Mouse (Mus musculus) liver, adult 2 months (tissue): ENCODE results near the gene Ptbp1. TPM values are rescaled to one million over a fixed set of nuclear protein-coding genes. Genes with fewer than 3 reads are reported as not detected.

ENCODE experiments used
- DNase-seq: peaks from one replicate; pipeline ENCODE4 v3.0.0-alpha.2; 2011; ENCODE audit warnings: low read depth, low spot score; ENCODE audit errors: extremely low read depth
- H3K27ac ChIP-seq: fragments of 200-500 bp; replicated peaks from 2 replicates; pipeline ENCODE4 v1.5.1; 2012; ENCODE audit warnings: low read depth, mild to moderate bottlenecking, control low read depth, inconsistent platforms, low read length; ENCODE audit not compliant: insufficient read depth
- H3K27me3 ChIP-seq: fragments of 200-500 bp; 2 replicates; pipeline ENCODE4 v1.6.1; 2012; ENCODE audit warnings: mild to moderate bottlenecking, moderate library complexity, low read length, inconsistent platforms; ENCODE audit not compliant: control insufficient read depth, insufficient read depth
- H3K36me3 ChIP-seq: fragments of 200-500 bp; 2 replicates; pipeline ENCODE4 v1.6.1; 2012; ENCODE audit warnings: low read length, inconsistent platforms; ENCODE audit not compliant: control insufficient read depth, insufficient read depth
- H3K4me1 ChIP-seq: fragments of 200-500 bp; 2 replicates; pipeline ENCODE4 v1.6.1; 2011; ENCODE audit warnings: low read length; ENCODE audit not compliant: control insufficient read depth, insufficient read depth
- H3K4me3 ChIP-seq: fragments of 200-500 bp; 2 replicates; pipeline ENCODE4 v1.5.1; 2011; ENCODE audit warnings: low read depth, mild to moderate bottlenecking, control low read depth, low read length, moderate library complexity; ENCODE audit not compliant: insufficient read depth
- H3K79me2 ChIP-seq: fragments of 200-500 bp; 2 replicates; pipeline ENCODE4 v1.6.1; 2012; ENCODE audit warnings: inconsistent platforms, mild to moderate bottlenecking, low read length, moderate library complexity; ENCODE audit not compliant: control insufficient read depth, insufficient read depth
- H3K9ac ChIP-seq: fragments of 200-500 bp; 2 replicates; pipeline ENCODE4 v1.6.1; 2012; ENCODE audit warnings: low read depth, mild to moderate bottlenecking, control low read depth, inconsistent platforms, low read length
- CTCF ChIP-seq: fragments of 200-500 bp; IDR thresholded peaks from 2 replicates; pipeline ENCODE4 v1.5.1; 2011; ENCODE audit warnings: low read depth, low read length, control low read depth
- POLR2A ChIP-seq: fragments of 200-500 bp; IDR thresholded peaks from 2 replicates; pipeline ENCODE4 v1.6.1; 2011; ENCODE audit warnings: low read length, control low read depth; ENCODE audit not compliant: insufficient read depth; ENCODE audit errors: extremely low read depth
- WGBS: fragments of 180-500 bp; shearing (Covaris S2); methylation state at CpG from one replicate; pipeline ENCODE4 v1.1.7; 2018; 5-methylcytosine and 5-hydroxymethylcytosine counted together
- polyA plus RNA-seq: library from polyadenylated mRNA; depleted of rRNA; stranded (reverse); fragments of >200 nt; gene quantifications from 2 replicates; pipeline ENCODE4 v1.2.3, GENCODE M21; 2012
- total RNA-seq: library from RNA; depleted of rRNA; stranded (reverse); fragments of >200 nt; gene quantifications from 2 replicates; pipeline ENCODE4 v1.2.3, GENCODE M21; 2014

The Ptbp1 gene
- total and polyA plus RNA-seq, 2 experiments, result 43.9 to 103 TPM

GRCm38 (mm10) chr10:79824413-79824812 is 29.8 kb upstream of the Ptbp1 start:
- TF ChIP-seq CTCF (no peak), POLR2A (no peak)
- H3K79me2 ChIP-seq, result no peaks in the 10 kb centered on the region
- no peak for DNase-seq
- H3K27ac ChIP-seq, result peak overlapping the region; percentile 38
- no peak overlapping the region for H3K9ac ChIP-seq
- no peaks in the 10 kb centered on the region for H3K27me3 ChIP-seq
- WGBS, result 61% methylated on average over 6 of the region's 6 CpGs
- no peak overlapping the region for H3K4me3 ChIP-seq
- H3K4me1 ChIP-seq, result 0 out of 2 replicates have a peak, but pooled peaks cover 2% of the 10 kb centered on the region
- no peaks in the 10 kb centered on the region for H3K36me3 ChIP-seq

- H3K27ac ChIP-seq, result no peak overlapping the region
- H3K79me2 ChIP-seq, result no peaks in the 10 kb centered on the region
- no peaks in the 10 kb centered on the region for H3K36me3 ChIP-seq
- WGBS, result 89% methylated on average over 3 of the region's 3 CpGs
- DNase-seq, result no peak
- no peak overlapping the region for H3K9ac ChIP-seq
- no peaks in the 10 kb centered on the region for H3K4me1 ChIP-seq
- no peak for TF ChIP-seq POLR2A
- no peak for TF ChIP-seq CTCF
- H3K4me3 ChIP-seq, result no peak overlapping the region
- no peaks in the 10 kb centered on the region for H3K27me3 ChIP-seq
Measured at GRCm38 (mm10) chr10:79831583-79831982, 22.6 kb upstream of the Ptbp1 start.

- TF ChIP-seq CTCF (no peak), POLR2A (no peak)
- H3K9ac ChIP-seq, result no peak overlapping the region
- 66% methylated on average over 7 of the region's 7 CpGs for WGBS
- no peak overlapping the region for H3K4me3 ChIP-seq
- H3K4me1 ChIP-seq, result no peaks in the 10 kb centered on the region
- no peaks in the 10 kb centered on the region for H3K36me3 ChIP-seq
- no peak for DNase-seq
- H3K27me3 ChIP-seq, result no peaks in the 10 kb centered on the region
- H3K79me2 ChIP-seq, result no peaks in the 10 kb centered on the region
- no peak overlapping the region for H3K27ac ChIP-seq
Measured at GRCm38 (mm10) chr10:79832026-79832785, 22.0 kb upstream of the Ptbp1 start.

GRCm38 (mm10) chr10:79832786-79833181 is 21.4 kb upstream of the Ptbp1 start:
- H3K27me3 ChIP-seq, result no peaks in the 10 kb centered on the region
- no peaks in the 10 kb centered on the region for H3K79me2 ChIP-seq
- H3K4me1 ChIP-seq, result no peaks in the 10 kb centered on the region
- no peak overlapping the region for H3K4me3 ChIP-seq
- H3K36me3 ChIP-seq, result no peaks in the 10 kb centered on the region
- DNase-seq, result no peak
- no peak for TF ChIP-seq CTCF
- no peak for TF ChIP-seq POLR2A
- 62% methylated on average over 9 of the region's 9 CpGs for WGBS
- no peak overlapping the region for H3K27ac ChIP-seq
- H3K9ac ChIP-seq, result no peak overlapping the region

GRCm38 (mm10) chr10:79834769-79835398 is 19.3 kb upstream of the Ptbp1 start:
- 27% methylated on average over 9 of the region's 9 CpGs for WGBS
- no peak overlapping the region for H3K4me3 ChIP-seq

GRCm38 (mm10) chr10:79836918-79837317 is 17.3 kb upstream of the Ptbp1 start:
- H3K36me3 ChIP-seq, result no peaks in the 10 kb centered on the region
- no peak overlapping the region for H3K4me3 ChIP-seq
- WGBS, result 100% methylated on average over 3 of the region's 3 CpGs
- no peak overlapping the region for H3K27ac ChIP-seq
- TF ChIP-seq CTCF, result no peak
- H3K9ac ChIP-seq, result no peak overlapping the region
- no peaks in the 10 kb centered on the region for H3K27me3 ChIP-seq
- no peak for DNase-seq
- no peaks in the 10 kb centered on the region for H3K79me2 ChIP-seq
- H3K4me1 ChIP-seq, result 0 out of 2 replicates have a peak, but pooled peaks cover 2% of the 10 kb centered on the region

More at GRCm38 (mm10) chr10:79834769-79835398, 19.3 kb upstream of the Ptbp1 start:
- Histone ChIP-seq H3K27me3 (no peaks in the 10 kb centered on the region), H3K27ac (no peak overlapping the region), H3K4me1 (0 out of 2 replicates have a peak, but pooled peaks cover 2% of the 10 kb centered on the region), H3K36me3 (no peaks in the 10 kb centered on the region), H3K9ac (no peak overlapping the region), H3K79me2 (no peaks in the 10 kb centered on the region)
- TF ChIP-seq CTCF, result peak; percentile 95
- TF ChIP-seq POLR2A, result no peak
- DNase-seq, result peak; percentile 42
